Mouse (Mus musculus): ENCODE measurements at regions not wholly inside any gene's neighbourhood (a gene's known extent, or its start where the extent isn't known, plus 50 kb on each side); places are given as distances from the start of the nearest gene placed in this dataset.

GRCm38 (mm10) chr13:28587977-28588376, 330.6 kb downstream of the Gm11361 start:
- no peak overlapping the region for H3K4me3 ChIP-seq (replicated peaks in 1 of 3; ENCODE audit: low read depth in 2 of 3, low read length in 2 of 3, poor library complexity in 1 of 3)
- no peak overlapping the region for H3K4me2 ChIP-seq (ENCODE audit: insufficient read depth, low read depth, poor library complexity, severe bottlenecking)
- dilution Hi-C loops (cut with MboI; ENCODE audit: extremely low pct_ligation_motif_present, extremely low pct_unique_long_range_greater_than_20kb, low sequenced_read_pairs) (no loop called here), in situ Hi-C loops (cut with MboI; ENCODE audit: low pct_ligation_motif_present, low pct_unique_long_range_greater_than_20kb, low sequenced_read_pairs) (no loop called here)
- H3K36me3 ChIP-seq (replicated peaks in 1 of 2; ENCODE audit: control insufficient read depth in 1 of 2, insufficient read depth in 1 of 2, low read length in 1 of 2), result no peaks in the 10 kb centered on the region
- H3K9ac ChIP-seq (ENCODE audit: insufficient read depth, low read depth), result no peak overlapping the region
- TF ChIP-seq MYC (IDR thresholded peaks at IDR 0.05; ENCODE audit: low read depth, low read length), result no peak
- TF ChIP-seq POLR2AphosphoS2 (IDR thresholded peaks at IDR 0.05; ENCODE audit: low read depth, low read length), result no peak
- TF ChIP-seq CHD2 (IDR thresholded peaks at IDR 0.05; ENCODE audit: low read length), result no peak
- no peak for TF ChIP-seq NELFE (IDR thresholded peaks at IDR 0.05; ENCODE audit: low read depth, low read length)
- TF ChIP-seq JUND (conservative IDR thresholded peaks at IDR 0.05; ENCODE audit: low read depth, low read length), result no peak
- H3K27me3 ChIP-seq (replicated peaks), result no peaks in the 10 kb centered on the region
- no peaks in the 10 kb centered on the region for H3K4me1 ChIP-seq (ENCODE audit: control insufficient read depth in 1 of 2, insufficient read depth in 2 of 2)
- H3K79me2 ChIP-seq (replicated peaks; ENCODE audit: control insufficient read depth, extremely low read depth, insufficient read depth, poor library complexity, severe bottlenecking), result no peaks in the 10 kb centered on the region
- H3K27ac ChIP-seq (ENCODE audit: insufficient read depth, low read depth), result no peak overlapping the region
- no peak for DNase-seq (ENCODE audit: extremely low read depth)
- H3K9me3 ChIP-seq (replicated peaks; ENCODE audit: low read length), result no peaks in the 10 kb centered on the region

- dilution Hi-C loops (cut with MboI; ENCODE audit: extremely low pct_ligation_motif_present, extremely low pct_unique_long_range_greater_than_20kb, low sequenced_read_pairs), result no loop called here
- no peak overlapping the region for H3K4me3 ChIP-seq (replicated peaks in 1 of 3; ENCODE audit: low read depth in 2 of 3, low read length in 2 of 3, poor library complexity in 1 of 3)
- H3K36me3 ChIP-seq (replicated peaks in 1 of 2; ENCODE audit: control insufficient read depth in 1 of 2, insufficient read depth in 1 of 2, low read length in 1 of 2), result no peaks in the 10 kb centered on the region
- H3K27ac ChIP-seq (ENCODE audit: insufficient read depth, low read depth), result no peak overlapping the region
- no peak for TF ChIP-seq MEF2A (IDR thresholded peaks at IDR 0.05; ENCODE audit: borderline replicate concordance, low read depth, low read length)
- TF ChIP-seq MAFK (IDR thresholded peaks at IDR 0.05; ENCODE audit: insufficient replicate concordance, low read length), result no peak
- TF ChIP-seq UBTF (IDR thresholded peaks at IDR 0.05; ENCODE audit: low read depth, low read length), result no peak
- TF ChIP-seq TCF12 (IDR thresholded peaks at IDR 0.05; ENCODE audit: low read depth, low read length), result no peak
- TF ChIP-seq RAD21 (IDR thresholded peaks at IDR 0.05; ENCODE audit: low read depth, low read length), result no peak
- no peak for TF ChIP-seq ETS1 (conservative IDR thresholded peaks at IDR 0.05; ENCODE audit: low read depth, low read length)
- no peak for TF ChIP-seq ZKSCAN1 (IDR thresholded peaks at IDR 0.05; ENCODE audit: borderline replicate concordance, low read depth, low read length)
- TF ChIP-seq KAT2A (IDR thresholded peaks at IDR 0.05; ENCODE audit: insufficient replicate concordance, low read length), result no peak
- no peak for TF ChIP-seq NRF1 (IDR thresholded peaks at IDR 0.05; ENCODE audit: low read depth, low read length)
- no peak for TF ChIP-seq TBP (conservative IDR thresholded peaks at IDR 0.05; ENCODE audit: low read depth, low read length)
- TF ChIP-seq SMC3 (IDR thresholded peaks at IDR 0.05; ENCODE audit: low read depth, low read length), result no peak
- no peak for TF ChIP-seq EP300 (IDR thresholded peaks at IDR 0.05; ENCODE audit: low read length)
- no peak for TF ChIP-seq JUN (IDR thresholded peaks at IDR 0.05; ENCODE audit: insufficient read depth, low read depth, low read length)
- no peak for TF ChIP-seq CHD1 (IDR thresholded peaks at IDR 0.05; ENCODE audit: low read depth, low read length)
- TF ChIP-seq MAZ (IDR thresholded peaks at IDR 0.05; ENCODE audit: low read depth, low read length), result no peak
- TF ChIP-seq MYC (IDR thresholded peaks at IDR 0.05; ENCODE audit: low read depth, low read length), result no peak
- no peak for TF ChIP-seq PAX5 (IDR thresholded peaks at IDR 0.05; ENCODE audit: low read length)
- TF ChIP-seq SIN3A (IDR thresholded peaks at IDR 0.05; ENCODE audit: low read length), result no peak
- TF ChIP-seq USF2 (conservative IDR thresholded peaks at IDR 0.05; ENCODE audit: low read depth, low read length), result no peak
- no peak for TF ChIP-seq RCOR1 (conservative IDR thresholded peaks at IDR 0.05; ENCODE audit: low read depth, low read length)
- in situ Hi-C loops (cut with MboI; ENCODE audit: low pct_ligation_motif_present, low pct_unique_long_range_greater_than_20kb, low sequenced_read_pairs), result no loop called here
- H3K4me2 ChIP-seq (ENCODE audit: insufficient read depth, low read depth, poor library complexity, severe bottlenecking), result no peak overlapping the region
- H3K27me3 ChIP-seq (replicated peaks), result no peaks in the 10 kb centered on the region
- H3K9me3 ChIP-seq (replicated peaks; ENCODE audit: low read length), result no peaks in the 10 kb centered on the region
- H3K4me1 ChIP-seq (ENCODE audit: control insufficient read depth in 1 of 2, insufficient read depth in 2 of 2), result no peaks in the 10 kb centered on the region
- no peak for DNase-seq (ENCODE audit: extremely low read depth)
- no peak overlapping the region for H3K9ac ChIP-seq (ENCODE audit: insufficient read depth, low read depth)
- H3K79me2 ChIP-seq (replicated peaks; ENCODE audit: control insufficient read depth, extremely low read depth, insufficient read depth, poor library complexity, severe bottlenecking), result no peaks in the 10 kb centered on the region
Measured at GRCm38 (mm10) chr13:28586693-28587092, 329.4 kb downstream of the Gm11361 start.

Data from CH12.LX (cell line).